Mouse (Mus musculus): ENCODE measurements around the gene Kcnmb1. TPM values are rescaled to one million over a fixed set of nuclear protein-coding genes. Genes with fewer than 3 reads are reported as not detected.

The Kcnmb1 gene
- total and polyA plus RNA-seq, 3 experiments: 0.04 to 0.49 (median 0.09) TPM

DNA sequence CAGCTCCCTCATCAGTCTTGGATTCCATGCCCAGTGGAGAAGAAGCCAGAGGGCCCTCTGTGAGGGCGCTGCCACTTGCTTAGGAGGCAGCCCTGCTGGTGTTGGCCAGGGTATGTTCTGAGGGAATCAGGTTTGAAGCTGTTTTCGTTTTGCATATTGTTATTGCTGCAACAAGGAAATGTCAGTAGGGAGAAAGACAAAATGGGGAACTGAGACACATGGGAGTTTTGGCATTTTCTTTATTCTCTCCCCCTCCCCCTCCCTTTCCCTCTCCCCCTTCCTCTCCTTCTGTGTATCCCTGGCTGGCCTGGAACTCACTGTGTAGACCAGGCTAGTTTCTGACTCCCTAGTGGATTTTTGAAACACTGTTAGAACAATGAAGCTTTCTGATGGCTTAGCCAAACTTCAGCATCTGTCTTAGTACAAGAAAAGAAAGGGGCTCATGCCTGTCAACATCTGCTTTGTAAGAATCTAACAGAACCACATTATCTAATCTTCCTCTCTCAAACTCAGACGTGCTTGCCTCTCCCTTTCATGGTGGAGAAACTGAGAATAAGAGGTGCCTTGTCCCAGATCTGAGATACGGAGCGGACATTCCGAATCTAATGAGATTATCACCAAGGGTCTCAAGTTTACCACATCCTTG is 49.3 kb downstream of the Kcnmb1 start (continued):
- TF ChIP-seq KAT2A (IDR thresholded peaks at IDR 0.05; ENCODE audit: insufficient replicate concordance, low read length) (no peak), ZKSCAN1 (IDR thresholded peaks at IDR 0.05; ENCODE audit: borderline replicate concordance, low read depth, low read length) (no peak), SMC3 (IDR thresholded peaks at IDR 0.05; ENCODE audit: low read depth, low read length) (peak; percentile 16; the same call in 1 of the 2 replicates), USF1 (IDR thresholded peaks at IDR 0.05; ENCODE audit: low read depth, low read length) (no peak), ZNF384 (IDR thresholded peaks at IDR 0.05; ENCODE audit: low read depth, low read length) (no peak), ETS1 (conservative IDR thresholded peaks at IDR 0.05; ENCODE audit: low read depth, low read length) (peak; percentile 88)

Other genes starting within 250 kb of the Kcnmb1 start
- gene Kcnip1, start 30.1 kb downstream of the Kcnmb1 start, total RNA-seq (2012; rRNA removed): 0.04 TPM in 2 replicates
- 0.14 TPM in 1 of 2 replicates, not detected in the other for gene Kcnip1, start 30.1 kb downstream of the Kcnmb1 start, total RNA-seq (2014; rRNA removed)
- 0.17 TPM in 1 of 2 replicates, not detected in the other for gene Kcnip1, start 30.1 kb downstream of the Kcnmb1 start, polyA plus RNA-seq (2012; ENCODE audit: insufficient read length, low read depth)
- 18.3 and 19.4 TPM in 2 replicates for gene Lcp2, start 83.9 kb downstream of the Kcnmb1 start, total RNA-seq (2012; rRNA removed)
- 5.9 and 24.0 TPM in 2 replicates for gene Lcp2, start 83.9 kb downstream of the Kcnmb1 start, total RNA-seq (2014; rRNA removed)
- 18.7 and 20.1 TPM in 2 replicates for gene Lcp2, start 83.9 kb downstream of the Kcnmb1 start, polyA plus RNA-seq (2012; ENCODE audit: insufficient read length, low read depth)
- gene 4930469K13Rik, start 135.5 kb downstream of the Kcnmb1 start, total RNA-seq (2012; rRNA removed): not detected in 2 replicates
- gene 4930469K13Rik, start 135.5 kb downstream of the Kcnmb1 start, total RNA-seq (2014; rRNA removed): 0.42 TPM in 1 of 2 replicates, not detected in the other
- not detected in 2 replicates for gene 4930469K13Rik, start 135.5 kb downstream of the Kcnmb1 start, polyA plus RNA-seq (2012; ENCODE audit: insufficient read length, low read depth)
- not detected in 2 replicates for gene Foxi1, start 245.1 kb downstream of the Kcnmb1 start, total RNA-seq (2012; rRNA removed)
- not detected in 2 replicates for gene Foxi1, start 245.1 kb downstream of the Kcnmb1 start, total RNA-seq (2014; rRNA removed)
- gene Foxi1, start 245.1 kb downstream of the Kcnmb1 start, polyA plus RNA-seq (2012; ENCODE audit: insufficient read length, low read depth): not detected in 2 replicates

Data from CH12.LX (cell line).